Mouse (Mus musculus): ENCODE measurements around the gene Plekhm3. TPM values are rescaled to one million over a fixed set of nuclear protein-coding genes. Genes with fewer than 3 reads are reported as not detected.
A peak's percentile ranks its signal among the peaks of the same experiment; 100 is the strongest.

The Plekhm3 gene
- polyA plus RNA-seq, 1 experiment from 2014 or later = 2.2 TPM

GRCm38 (mm10) chr1:64875156-64875555 lies 81.5 kb downstream of the Plekhm3 start:
- no peak overlapping the region for H3K27ac ChIP-seq (replicated peaks)
- TF ChIP-seq CTCF (IDR thresholded peaks at IDR 0.05; ENCODE audit: low read depth) (no peak), EP300 (optimal IDR thresholded peaks at IDR 0.05) (no peak)
- no peaks in the 10 kb centered on the region for H3K27me3 ChIP-seq (ENCODE audit: control insufficient read depth, insufficient read depth, low read length)
- H3K4me3 ChIP-seq (ENCODE audit: low read depth, low read length) = no peak overlapping the region
- H3K36me3 ChIP-seq (ENCODE audit: control insufficient read depth, insufficient read depth, low read length) = no peaks in the 10 kb centered on the region
- no peak overlapping the region for H3K9ac ChIP-seq (ENCODE audit: low read length)
- ATAC-seq (ENCODE audit: low FRiP score, low TSS enrichment) (no peak), DNase-seq (ENCODE audit: low spot score) (no peak)
- H3K4me2 ChIP-seq (replicated peaks; ENCODE audit: low read depth) = no peak overlapping the region
- WGBS = 80% methylated on average over 1 of the region's 1 CpGs
- H3K9me3 ChIP-seq (ENCODE audit: control insufficient read depth, low read length) = no peaks in the 10 kb centered on the region
- no peaks in the 10 kb centered on the region for H3K4me1 ChIP-seq (replicated peaks; ENCODE audit: control insufficient read depth, insufficient read depth)

- Histone ChIP-seq H3K9ac (ENCODE audit: low read length) (no peak overlapping the region), H3K4me2 (replicated peaks; ENCODE audit: low read depth) (no peak overlapping the region), H3K27ac (replicated peaks) (no peak overlapping the region), H3K4me3 (ENCODE audit: low read depth, low read length) (no peak overlapping the region), H3K4me1 (replicated peaks; ENCODE audit: control insufficient read depth, insufficient read depth) (no peaks in the 10 kb centered on the region), H3K9me3 (ENCODE audit: control insufficient read depth, low read length) (no peaks in the 10 kb centered on the region), H3K36me3 (ENCODE audit: control insufficient read depth, insufficient read depth, low read length) (no peaks in the 10 kb centered on the region), H3K27me3 (ENCODE audit: control insufficient read depth, insufficient read depth, low read length) (no peaks in the 10 kb centered on the region)
- 94% methylated on average over 5 of the region's 5 CpGs for WGBS
- DNase-seq (ENCODE audit: low spot score) (no peak), ATAC-seq (ENCODE audit: low FRiP score, low TSS enrichment) (no peak)
- TF ChIP-seq CTCF (IDR thresholded peaks at IDR 0.05; ENCODE audit: low read depth) (no peak), EP300 (optimal IDR thresholded peaks at IDR 0.05) (no peak)
Measured at GRCm38 (mm10) chr1:64871956-64872355, 84.7 kb downstream of the Plekhm3 start.

- Histone ChIP-seq H3K9ac (ENCODE audit: low read length) (no peak overlapping the region), H3K9me3 (ENCODE audit: control insufficient read depth, low read length) (no peaks in the 10 kb centered on the region), H3K36me3 (ENCODE audit: control insufficient read depth, insufficient read depth, low read length) (no peaks in the 10 kb centered on the region), H3K4me2 (replicated peaks; ENCODE audit: low read depth) (no peak overlapping the region), H3K27ac (replicated peaks) (0 out of 2 replicates have a peak overlapping the region, but pooled peaks have one; percentile 30), H3K27me3 (ENCODE audit: control insufficient read depth, insufficient read depth, low read length) (no peaks in the 10 kb centered on the region), H3K4me1 (replicated peaks; ENCODE audit: control insufficient read depth, insufficient read depth) (no peaks in the 10 kb centered on the region), H3K4me3 (ENCODE audit: low read depth, low read length) (no peak overlapping the region)
- no peak for TF ChIP-seq CTCF (IDR thresholded peaks at IDR 0.05; ENCODE audit: low read depth)
- TF ChIP-seq EP300 (optimal IDR thresholded peaks at IDR 0.05) = no peak
- WGBS = 43% methylated on average over 4 of the region's 4 CpGs
- DNase-seq (ENCODE audit: low spot score) (no peak), ATAC-seq (ENCODE audit: low FRiP score, low TSS enrichment) (no peak)
Measured at GRCm38 (mm10) chr1:64867684-64868083, 88.9 kb downstream of the Plekhm3 start.

- no peak for ATAC-seq (ENCODE audit: low FRiP score, low TSS enrichment)
- DNase-seq (ENCODE audit: low spot score) = no peak
- Histone ChIP-seq H3K36me3 (ENCODE audit: control insufficient read depth, insufficient read depth, low read length) (no peaks in the 10 kb centered on the region), H3K4me1 (replicated peaks; ENCODE audit: control insufficient read depth, insufficient read depth) (no peaks in the 10 kb centered on the region), H3K4me3 (ENCODE audit: low read depth, low read length) (no peak overlapping the region), H3K27ac (replicated peaks) (no peak overlapping the region), H3K9ac (ENCODE audit: low read length) (no peak overlapping the region), H3K9me3 (ENCODE audit: control insufficient read depth, low read length) (no peaks in the 10 kb centered on the region), H3K4me2 (replicated peaks; ENCODE audit: low read depth) (no peak overlapping the region), H3K27me3 (ENCODE audit: control insufficient read depth, insufficient read depth, low read length) (no peaks in the 10 kb centered on the region)
- TF ChIP-seq EP300 (optimal IDR thresholded peaks at IDR 0.05) (no peak), CTCF (IDR thresholded peaks at IDR 0.05; ENCODE audit: low read depth) (no peak)
- 82% methylated on average over 1 of the region's 1 CpGs for WGBS
Measured at GRCm38 (mm10) chr1:64866140-64866539, 90.5 kb downstream of the Plekhm3 start.

GRCm38 (mm10) chr1:64860235-64860920 lies 96.2 kb downstream of the Plekhm3 start:
- no peak for DNase-seq (ENCODE audit: low spot score)
- Histone ChIP-seq H3K4me1 (replicated peaks; ENCODE audit: control insufficient read depth, insufficient read depth) (no peaks in the 10 kb centered on the region), H3K36me3 (ENCODE audit: control insufficient read depth, insufficient read depth, low read length) (no peaks in the 10 kb centered on the region), H3K9me3 (ENCODE audit: control insufficient read depth, low read length) (no peaks in the 10 kb centered on the region), H3K27me3 (ENCODE audit: control insufficient read depth, insufficient read depth, low read length) (no peaks in the 10 kb centered on the region), H3K27ac (replicated peaks) (no peak overlapping the region), H3K4me2 (replicated peaks; ENCODE audit: low read depth) (no peak overlapping the region), H3K4me3 (ENCODE audit: low read depth, low read length) (no peak overlapping the region), H3K9ac (ENCODE audit: low read length) (no peak overlapping the region)
- 72% methylated on average over 11 of the region's 11 CpGs for WGBS
- ATAC-seq (ENCODE audit: low FRiP score, low TSS enrichment) = no peak
- TF ChIP-seq EP300 (optimal IDR thresholded peaks at IDR 0.05) (no peak), CTCF (IDR thresholded peaks at IDR 0.05; ENCODE audit: low read depth) (no peak)

GRCm38 (mm10) chr1:64859826-64860225 lies 96.8 kb downstream of the Plekhm3 start:
- Histone ChIP-seq H3K9ac (ENCODE audit: low read length) (no peak overlapping the region), H3K27me3 (ENCODE audit: control insufficient read depth, insufficient read depth, low read length) (no peaks in the 10 kb centered on the region), H3K27ac (replicated peaks) (no peak overlapping the region), H3K36me3 (ENCODE audit: control insufficient read depth, insufficient read depth, low read length) (no peaks in the 10 kb centered on the region), H3K9me3 (ENCODE audit: control insufficient read depth, low read length) (no peaks in the 10 kb centered on the region), H3K4me3 (ENCODE audit: low read depth, low read length) (no peak overlapping the region), H3K4me2 (replicated peaks; ENCODE audit: low read depth) (no peak overlapping the region), H3K4me1 (replicated peaks; ENCODE audit: control insufficient read depth, insufficient read depth) (no peaks in the 10 kb centered on the region)
- 74% methylated on average over 5 of the region's 5 CpGs for whole genome bisulfite sequencing
- ATAC-seq (ENCODE audit: low FRiP score, low TSS enrichment) (no peak), DNase-seq (ENCODE audit: low spot score) (no peak)
- TF ChIP-seq EP300 (optimal IDR thresholded peaks at IDR 0.05) (no peak), CTCF (IDR thresholded peaks at IDR 0.05; ENCODE audit: low read depth) (no peak)
